Mouse (Mus musculus) gastrocnemius, postnatal 10 days (tissue): Measurements from ENCODE around the gene Tm4sf5. TPM values are rescaled to one million over a fixed set of nuclear protein-coding genes. Genes with fewer than 3 reads are reported as not detected.
A peak's percentile ranks its signal among the peaks of the same experiment; 100 is the strongest.

Experiments used
- DNase-seq: peaks from one replicate; pipeline ENCODE4 v3.0.0; 2021; ENCODE audit warnings: mixed read lengths
- total RNA-seq, 2 experiments: library from RNA; stranded (reverse); gene quantifications; 2 replicates each; pipeline ENCODE4 v1.2.3; 2021

Tm4sf5 gene
- total RNA-seq, 2 experiments from 2014 or later = not detected

DNA sequence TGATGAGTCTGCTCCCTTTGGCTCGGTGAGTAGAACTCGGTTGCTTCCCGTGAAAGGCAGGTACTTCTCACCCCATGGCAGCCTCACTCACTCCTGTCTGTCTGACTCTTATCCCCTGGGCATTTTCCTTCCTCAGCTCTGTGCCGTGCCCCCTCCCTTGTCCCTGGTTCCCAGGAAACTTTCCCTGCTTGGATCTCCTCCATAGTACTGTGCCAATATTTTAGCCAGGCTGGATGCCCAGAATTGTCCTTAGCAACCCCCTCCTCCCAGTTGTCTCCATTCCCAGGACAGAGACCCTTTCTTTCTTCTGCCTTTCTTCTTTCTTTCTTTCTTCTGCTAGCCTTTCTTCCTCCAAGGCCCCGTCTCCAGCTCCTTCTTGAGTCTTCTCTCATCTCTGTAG, 36.4 kb downstream of the Tm4sf5 start:
- DNase-seq = no peak

- peak; percentile 20 for DNase-seq
Observed at GRCm38 (mm10) chr11:70544496-70544895, 39.5 kb downstream of the Tm4sf5 start.

- no peak for DNase-seq
Observed at GRCm38 (mm10) chr11:70551526-70551925, 46.5 kb downstream of the Tm4sf5 start.

DNA sequence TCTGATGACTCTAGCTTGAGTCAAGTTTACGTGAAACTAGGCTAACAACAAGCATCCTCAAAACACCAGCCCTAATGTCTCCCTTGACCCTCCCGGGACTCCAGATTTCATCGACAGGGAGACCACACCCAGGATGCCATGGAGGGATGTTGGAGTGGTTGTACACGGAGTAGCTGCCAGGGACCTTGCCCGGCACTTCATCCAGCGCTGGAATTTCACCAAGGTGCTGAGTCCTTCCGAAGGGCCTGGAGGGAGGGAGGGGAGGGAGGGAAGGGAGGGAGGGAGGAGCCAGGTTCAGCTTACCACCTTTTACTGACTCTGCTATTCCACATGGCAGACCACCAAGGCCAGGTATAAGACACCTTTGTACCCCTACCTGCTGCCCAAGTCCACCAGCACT, 48.9 kb downstream of the Tm4sf5 start:
- DNase-seq = no peak

- no peak for DNase-seq
Observed at GRCm38 (mm10) chr11:70557545-70557944, 52.5 kb downstream of the Tm4sf5 start.

Other genes starting within 250 kb of the Tm4sf5 start
- gene Alox12, start 249.9 kb upstream of the Tm4sf5 start, total RNA-seq = 1 to 10 TPM in 1 of 2 experiments, under 1 TPM in 1; 0.94 to 1.7 TPM
- not detected for gene Alox12e, start 182.6 kb upstream of the Tm4sf5 start, total RNA-seq
- under 1 TPM in 1 of 2 experiments, not detected in 1; 0.52 TPM for gene Alox15, start 153.2 kb upstream of the Tm4sf5 start, total RNA-seq
- gene Pelp1, start 95.2 kb upstream of the Tm4sf5 start, total RNA-seq = 10 to 100 TPM; 20.2 to 21.4 TPM
- 10 to 100 TPM; 11.0 TPM for gene Arrb2, start 72.6 kb upstream of the Tm4sf5 start, total RNA-seq
- gene Med11, start 53.3 kb upstream of the Tm4sf5 start, total RNA-seq = 10 to 100 TPM in 1 of 2 experiments, 1 to 10 TPM in 1; 7.6 to 11.0 TPM
- 1 to 10 TPM in 1 of 2 experiments, under 1 TPM in 1; 0.52 to 1.6 TPM for gene Zmynd15, start 45.8 kb upstream of the Tm4sf5 start, total RNA-seq
- 1 to 10 TPM; 3.4 to 5.1 TPM for gene Cxcl16, start 45.3 kb upstream of the Tm4sf5 start, total RNA-seq
- gene Vmo1, start 9.4 kb downstream of the Tm4sf5 start, total RNA-seq = not detected
- gene Gltpd2, start 14.0 kb downstream of the Tm4sf5 start, total RNA-seq = not detected
- gene Psmb6, start 20.1 kb downstream of the Tm4sf5 start, total RNA-seq = 100 to 1,000 TPM; 326 to 361 TPM
- not detected for gene Gm40193, start 27.7 kb downstream of the Tm4sf5 start, total RNA-seq
- gene Pld2, start 34.8 kb downstream of the Tm4sf5 start, total RNA-seq = 10 to 100 TPM; 16.4 to 21.3 TPM
- gene Mink1, start 57.6 kb downstream of the Tm4sf5 start, total RNA-seq = 10 to 100 TPM; 28.6 to 37.0 TPM
- not detected for gene 4930544D05Rik, start 110.6 kb downstream of the Tm4sf5 start, total RNA-seq
- gene Chrne, start 114.0 kb downstream of the Tm4sf5 start, total RNA-seq = 10 to 100 TPM; 30.7 to 35.0 TPM
- gene Gp1ba, start 133.9 kb downstream of the Tm4sf5 start, total RNA-seq = under 1 TPM; 0.12 to 0.29 TPM
- gene Rnf167, start 142.0 kb downstream of the Tm4sf5 start, total RNA-seq = 10 to 100 TPM; 41.9 to 43.7 TPM
- gene Slc25a11, start 142.2 kb downstream of the Tm4sf5 start, total RNA-seq = 100 to 1,000 TPM; 252 to 283 TPM
- gene Pfn1, start 149.4 kb downstream of the Tm4sf5 start, total RNA-seq = 100 to 1,000 TPM; 465 to 491 TPM
- 1,000 to 10,000 TPM; 5,193 to 5,983 TPM for gene Eno3, start 152.0 kb downstream of the Tm4sf5 start, total RNA-seq
- 100 to 1,000 TPM; 131 to 133 TPM for gene Spag7, start 164.2 kb downstream of the Tm4sf5 start, total RNA-seq
- gene Camta2, start 182.9 kb downstream of the Tm4sf5 start, total RNA-seq = 10 to 100 TPM; 20.6 to 21.8 TPM
- 1 to 10 TPM; 1.6 to 2.5 TPM for gene Inca1, start 194.9 kb downstream of the Tm4sf5 start, total RNA-seq
- 100 to 1,000 TPM; 195 to 205 TPM for gene Kif1c, start 195.3 kb downstream of the Tm4sf5 start, total RNA-seq